Mouse (Mus musculus) liver, adult 10 weeks (tissue): ENCODE measurements around the gene Nlrx1. TPM values are rescaled to one million over a fixed set of nuclear protein-coding genes. Genes with fewer than 3 reads are reported as not detected.

ENCODE experiments used
- polyA plus RNA-seq: library from polyadenylated mRNA; stranded (reverse); fragments of 350-450 nt; fragmentation: Illumina TruSeq; extraction: RNeasy Lipid Tissue Mini Kit (QIAGEN cat#74804); gene quantifications from one replicate; pipeline ENCODE4 v1.2.3, GENCODE M21; 2014; ENCODE audit warnings: low read depth, low replicate concordance

Nlrx1 gene
- polyA plus RNA-seq = 0.34 TPM

DNA sequence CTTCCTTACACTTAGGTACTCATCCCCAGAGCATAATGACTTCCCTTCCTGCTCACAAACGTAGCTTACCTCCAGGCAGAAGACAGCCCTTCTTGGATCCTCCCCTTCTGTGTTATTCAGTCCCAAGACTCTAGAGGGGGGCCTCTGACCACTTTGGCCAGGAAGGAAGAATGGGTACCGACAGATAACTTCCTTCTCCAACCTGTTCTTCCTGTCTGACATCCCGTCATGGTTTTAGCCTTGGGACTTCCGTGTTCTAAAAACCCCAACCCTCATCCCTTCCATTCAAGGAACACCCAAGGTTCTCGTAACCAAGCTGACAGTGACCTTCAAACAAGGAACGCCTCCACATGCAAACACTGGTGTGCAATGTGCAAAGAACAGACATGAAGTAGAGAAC lies at the start of gene Nlrx1:
Nlrx1 (minus strand) TSS at position 168 of the 400 bp plus-strand sequence.

DNA sequence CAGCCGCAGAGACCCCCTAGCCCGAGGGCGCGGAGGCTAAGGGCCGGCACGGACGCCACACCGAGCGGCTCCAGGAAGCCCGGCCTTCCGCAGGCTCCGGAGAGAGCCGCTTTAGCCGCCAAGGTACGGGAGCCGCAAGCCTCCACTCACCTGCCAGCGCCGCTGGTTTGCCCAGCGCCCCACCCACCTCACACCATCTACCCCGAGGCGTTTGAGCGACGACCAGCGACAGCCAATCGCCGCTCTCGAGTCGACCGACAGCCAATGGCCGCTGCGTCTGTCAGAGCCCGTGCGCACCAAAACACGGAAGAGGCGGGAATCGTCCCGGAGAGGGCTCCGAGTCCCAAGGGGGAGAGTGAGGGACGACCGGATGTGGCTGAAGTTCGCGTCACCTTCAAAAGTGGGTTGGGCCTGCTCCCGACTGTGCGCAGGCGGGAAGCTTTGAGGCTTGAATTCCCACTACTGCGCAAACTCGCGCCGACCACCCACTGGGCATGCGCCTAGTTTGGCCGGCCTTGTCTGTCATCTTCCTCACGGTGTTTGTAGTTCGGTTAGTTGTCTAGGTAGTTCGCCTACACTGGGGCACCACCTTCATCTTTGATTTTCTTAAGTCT lies 37.2 kb upstream of the Nlrx1 start, which contains the start of gene Hinfp:
Hinfp (minus strand) TSS at position 206 of the 614 bp plus-strand sequence.

DNA sequence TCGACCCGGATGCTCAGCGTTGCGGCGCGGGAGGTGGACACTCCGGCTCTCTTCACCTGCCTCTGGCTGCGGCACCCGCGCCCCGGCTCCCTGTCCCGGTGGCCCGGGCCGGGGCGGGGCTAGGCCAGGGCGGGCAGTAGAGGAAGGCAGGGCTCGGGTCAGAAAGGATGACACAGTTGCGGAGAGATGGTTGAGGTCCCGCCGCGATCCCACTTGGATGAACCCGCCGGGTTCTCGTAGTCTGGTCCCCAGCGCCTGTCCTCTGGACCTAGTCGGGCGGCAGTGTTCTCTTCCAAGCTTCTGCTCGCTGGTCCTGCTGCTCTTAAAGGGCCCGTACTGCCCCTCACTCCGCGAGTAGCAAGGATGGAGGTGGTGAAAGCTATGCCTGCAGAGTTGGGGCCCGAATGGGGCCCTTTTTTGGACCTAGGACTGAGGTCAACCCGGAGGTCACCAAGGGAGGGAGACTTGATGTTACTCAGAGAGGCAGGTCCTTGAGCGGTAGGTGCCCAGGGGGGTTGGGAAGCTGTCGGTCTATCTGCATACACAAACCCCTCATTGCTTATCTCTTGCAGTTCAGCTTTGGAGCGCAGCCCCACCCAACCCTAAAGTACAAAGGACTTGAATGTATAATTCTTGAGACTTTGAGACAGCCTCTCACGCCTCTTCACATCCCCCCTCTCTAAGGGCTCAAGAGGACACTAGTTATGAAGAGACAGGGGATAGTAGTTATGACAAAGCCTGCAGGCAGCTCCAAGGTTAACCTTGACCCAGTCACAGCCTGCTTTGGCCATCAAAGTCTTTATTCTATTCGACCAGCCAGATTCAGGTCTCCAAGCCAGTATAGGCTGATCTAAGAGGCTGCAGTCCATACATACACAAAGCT lies 19.9 kb upstream of the Nlrx1 start, which contains the start of gene Abcg4:
Abcg4 (minus strand) TSS at position 540 of the 883 bp plus-strand sequence.

DNA sequence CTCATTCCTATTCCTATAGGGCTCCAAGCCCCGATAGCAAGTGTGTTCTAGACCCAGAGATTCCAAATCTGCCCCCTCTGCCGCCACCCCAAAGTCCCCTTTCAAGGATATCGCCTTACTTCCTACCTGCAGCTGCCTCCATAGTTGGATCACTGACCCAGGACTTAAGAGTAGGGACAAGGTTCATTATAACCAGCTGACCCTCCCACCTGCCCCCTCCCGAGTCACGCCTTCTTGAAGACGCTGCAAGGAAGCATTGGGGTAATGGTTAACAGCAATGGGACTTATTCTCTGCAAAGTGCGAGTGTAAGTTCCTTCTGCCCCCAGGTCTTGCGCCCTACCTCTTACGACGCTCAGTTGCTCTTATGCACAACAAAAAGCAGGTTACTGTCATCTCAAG lies 17.1 kb downstream of the Nlrx1 start, which contains the start of gene Pdzd3:
Pdzd3 (minus strand) TSS at position 158 of the 400 bp plus-strand sequence.

DNA sequence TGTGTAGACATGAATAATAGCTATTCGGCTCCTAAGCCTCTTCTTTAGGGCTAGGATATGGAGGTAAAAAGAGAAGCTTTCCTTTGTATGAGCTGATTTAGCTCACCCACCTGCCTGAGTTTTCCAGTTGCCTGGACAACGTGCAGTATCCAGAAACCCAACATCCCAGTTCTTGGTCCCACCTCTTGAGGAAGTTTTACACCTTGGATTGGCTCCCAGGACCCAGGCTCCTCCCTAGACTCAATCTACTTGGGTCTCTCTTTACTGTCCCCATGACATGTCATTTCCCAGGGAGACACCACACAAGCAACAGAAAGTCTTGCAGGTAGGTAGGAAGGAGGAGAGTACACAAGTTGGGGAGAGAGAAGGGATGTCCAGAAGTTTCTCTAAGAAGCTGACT lies 28.0 kb downstream of the Nlrx1 start, which contains the start of gene Ccdc153:
Ccdc153 (plus strand) TSS at position 278 of the 400 bp plus-strand sequence.

DNA sequence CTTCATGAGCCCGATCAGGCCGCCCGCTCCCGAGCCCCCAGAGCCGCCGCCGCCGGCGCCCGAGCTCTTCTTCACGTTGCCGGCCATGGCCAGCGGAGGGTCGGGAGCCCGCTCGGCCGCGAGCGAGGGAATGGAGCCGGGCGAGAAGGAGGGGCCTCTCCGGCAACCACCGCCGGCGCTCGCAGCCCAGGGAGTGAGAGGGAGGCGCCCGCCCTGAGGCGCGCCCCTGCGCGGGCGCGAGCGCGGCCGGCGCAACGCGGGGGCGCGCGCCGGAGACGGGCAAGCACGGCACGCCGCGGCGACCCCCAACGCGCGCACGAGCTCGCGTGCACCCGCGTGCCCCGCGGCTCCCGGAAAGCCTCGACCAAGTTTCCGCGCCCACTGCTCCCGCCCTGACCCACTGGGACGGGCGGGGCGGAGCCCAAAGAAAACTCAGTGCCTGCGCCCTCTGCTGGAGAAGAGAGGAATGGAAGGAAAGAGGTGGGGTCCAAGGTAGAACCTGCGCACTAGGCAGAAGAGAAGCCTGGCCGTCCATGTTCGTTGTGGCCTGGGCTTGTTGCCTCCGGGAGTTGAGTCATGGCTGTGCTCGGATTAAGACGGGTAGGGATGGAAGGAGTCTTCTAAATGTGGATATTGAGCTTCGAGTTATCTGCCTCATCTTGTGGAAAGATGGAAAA lies 34.5 kb downstream of the Nlrx1 start, which contains the start of gene Cbl:
Cbl (minus strand) TSS at position 248 of the 677 bp plus-strand sequence.

Other genes with a start within 250 kb of the Nlrx1 start
- not detected for gene Thy1, start 225.2 kb downstream of the Nlrx1 start, polyA plus RNA-seq
- gene Usp2, start 201.6 kb downstream of the Nlrx1 start, polyA plus RNA-seq = 1.5 TPM
- gene Mfrp, start 166.9 kb downstream of the Nlrx1 start, polyA plus RNA-seq = not detected
- gene C1qtnf5, start 161.4 kb downstream of the Nlrx1 start, polyA plus RNA-seq = not detected
- gene Gm49380, start 155.1 kb downstream of the Nlrx1 start, polyA plus RNA-seq = not detected
- 1.1 TPM for gene Rnf26, start 155.1 kb downstream of the Nlrx1 start, polyA plus RNA-seq
- 1.6 TPM for gene Mcam, start 134.1 kb downstream of the Nlrx1 start, polyA plus RNA-seq
- 5.1 TPM for gene Cbl, start 34.5 kb downstream of the Nlrx1 start, polyA plus RNA-seq
- not detected for gene Ccdc153, start 27.9 kb downstream of the Nlrx1 start, polyA plus RNA-seq
- gene Pdzd3, start 17.1 kb downstream of the Nlrx1 start, polyA plus RNA-seq = not detected
- not detected for gene Abcg4, start 20.0 kb upstream of the Nlrx1 start, polyA plus RNA-seq
- gene Hinfp, start 37.1 kb upstream of the Nlrx1 start, polyA plus RNA-seq = 6.5 TPM
- 2.1 TPM for gene C2cd2l, start 51.7 kb upstream of the Nlrx1 start, polyA plus RNA-seq
- gene Dpagt1, start 57.4 kb upstream of the Nlrx1 start, polyA plus RNA-seq = 14.6 TPM
- 1.0 TPM for gene H2afx, start 66.1 kb upstream of the Nlrx1 start, polyA plus RNA-seq
- 36.4 TPM for gene Hmbs, start 75.6 kb upstream of the Nlrx1 start, polyA plus RNA-seq
- gene Vps11, start 93.1 kb upstream of the Nlrx1 start, polyA plus RNA-seq = 8.1 TPM
- 21.1 TPM for gene Hyou1, start 110.9 kb upstream of the Nlrx1 start, polyA plus RNA-seq
- gene Slc37a4, start 128.3 kb upstream of the Nlrx1 start, polyA plus RNA-seq = 32.4 TPM
- 495 TPM for gene Rps25, start 138.5 kb upstream of the Nlrx1 start, polyA plus RNA-seq
- 20.4 TPM for gene Trappc4, start 139.0 kb upstream of the Nlrx1 start, polyA plus RNA-seq
- gene Ccdc84, start 150.0 kb upstream of the Nlrx1 start, polyA plus RNA-seq = 16.2 TPM
- not detected for gene Foxr1, start 172.5 kb upstream of the Nlrx1 start, polyA plus RNA-seq
- gene Upk2, start 186.4 kb upstream of the Nlrx1 start, polyA plus RNA-seq = not detected
- gene Bcl9l, start 214.2 kb upstream of the Nlrx1 start, polyA plus RNA-seq = 0.82 TPM